Mouse (Mus musculus) heart, embryonic 14.5 days (tissue): Measurements from ENCODE around the gene Olfr314. TPM values are rescaled to one million over a fixed set of nuclear protein-coding genes. Genes with fewer than 3 reads are reported as not detected.
"Not testable (repeated sequence)": the region's sequence is repeated elsewhere in the genome, so short reads cannot be mapped to it uniquely, and the experiment has no call there.

Experiments
- ATAC-seq: fragments of 200-750 bp; cut with Nextera tagmentation; 2 replicates; pipeline ENCODE4 v1.8.0; 2017; ENCODE audit warnings: low read depth, moderate TSS enrichment; ENCODE audit not compliant: insufficient number of reproducible peaks, insufficient read depth, low FRiP score
- H3K27ac ChIP-seq, 2 experiments: fragments of 200-500 bp in 1 of 2; fragments of 300-500 bp in 1 of 2; sonication (generic) in 1 of 2; replicated peaks in 1 of 2; 2 replicates each; pipeline ENCODE4 v1.5.1; 2012 to 2014; ENCODE audit warnings: low read depth in 2 of 2, low read length in 2 of 2, control low read depth in 1 of 2, mild to moderate bottlenecking in 1 of 2, mixed read lengths in 1 of 2; ENCODE audit not compliant: control insufficient read depth in 1 of 2, insufficient read depth in 1 of 2
- H3K27me3 ChIP-seq: fragments of 300-500 bp; sonication (generic); 2 replicates; pipeline ENCODE4 v1.6.1; 2014; ENCODE audit warnings: mild to moderate bottlenecking, low read length, control low read depth; ENCODE audit not compliant: control insufficient read depth, insufficient read depth
- H3K36me3 ChIP-seq: fragments of 300-500 bp; sonication (generic); 2 replicates; pipeline ENCODE4 v1.6.1; 2014; ENCODE audit warnings: mild to moderate bottlenecking, control low read depth, low read length, mixed read lengths; ENCODE audit not compliant: control insufficient read depth, insufficient read depth
- H3K4me1 ChIP-seq, 2 experiments: fragments of 200-500 bp in 1 of 2; fragments of 300-500 bp in 1 of 2; sonication (generic) in 1 of 2; 2 replicates each; pipeline ENCODE4 v1.6.1; 2012 to 2014; ENCODE audit warnings: low read length in 2 of 2, control low read depth in 1 of 2, mixed read lengths in 1 of 2; ENCODE audit not compliant: control insufficient read depth in 2 of 2, insufficient read depth in 2 of 2
- H3K4me2 ChIP-seq: fragments of 300-500 bp; sonication (generic); 2 replicates; pipeline ENCODE4 v1.6.1; 2014; ENCODE audit warnings: mild to moderate bottlenecking, low read length
- H3K4me3 ChIP-seq, 2 experiments: fragments of 200-500 bp in 1 of 2; fragments of 300-500 bp in 1 of 2; sonication (generic) in 1 of 2; 2 replicates each; pipeline ENCODE4 v1.5.1; 2012 to 2014; ENCODE audit warnings: low read length in 2 of 2, mild to moderate bottlenecking in 2 of 2, control low read depth in 1 of 2, low read depth in 1 of 2, moderate library complexity in 1 of 2; ENCODE audit not compliant: control insufficient read depth in 1 of 2, insufficient read depth in 1 of 2
- H3K9ac ChIP-seq: fragments of 300-500 bp; sonication (generic); 2 replicates; pipeline ENCODE4 v1.6.1; 2014; ENCODE audit warnings: mild to moderate bottlenecking, low read length
- H3K9me3 ChIP-seq: fragments of 300-500 bp; sonication (generic); 2 replicates; pipeline ENCODE4 v1.6.1; 2016; ENCODE audit warnings: low read length, control low read depth; ENCODE audit not compliant: control insufficient read depth
- WGBS: fragments of 180-500 bp; shearing (Covaris S2); extraction: QIAGEN DNeasy Blood & Tissue Kit; methylation state at CpG from one replicate; pipeline ENCODE4 v1.1.7; 2014; 5-methylcytosine and 5-hydroxymethylcytosine counted together
- polyA plus RNA-seq: library from polyadenylated mRNA; unstranded; fragments of >200 nt; fragmentation: Nextera tagmentation; extraction: Ambion mirVana; gene quantifications from 2 replicates; pipeline ENCODE4 v1.2.1, GENCODE M21; 2014

The Olfr314 gene
- polyA plus RNA-seq, 1 experiment from 2014 or later = 0.07 TPM

DNA sequence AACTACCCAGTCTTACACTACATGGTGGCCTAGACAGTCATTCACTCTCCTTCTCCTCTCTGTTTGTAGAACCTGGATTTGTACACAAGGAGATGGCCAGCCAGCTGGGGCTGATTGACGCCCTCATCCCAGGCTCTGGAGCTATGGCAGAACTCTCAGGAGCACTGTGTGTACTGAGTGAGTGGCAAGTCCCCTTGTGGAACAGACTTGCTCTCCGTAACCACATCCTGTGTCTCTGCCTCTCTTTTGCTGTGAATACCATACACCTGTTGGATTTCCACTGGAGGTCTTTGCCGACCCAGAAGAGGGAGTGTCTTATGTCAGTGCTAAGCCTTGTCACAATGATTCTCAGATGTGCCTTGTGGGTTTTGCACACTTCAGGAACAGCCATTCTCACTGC, 49.8 kb downstream of the Olfr314 start:
- H3K9me3 ChIP-seq, H3K4me2 ChIP-seq, H3K27me3 ChIP-seq, ATAC-seq, H3K4me1 ChIP-seq, H3K36me3 ChIP-seq, H3K27ac ChIP-seq, H3K9ac ChIP-seq, H3K4me3 ChIP-seq: not testable (repeated sequence)
- WGBS = 75% methylated on average over 2 of the region's 3 CpGs

Other genes starting within 250 kb of the Olfr314 start
- not detected in 2 replicates for gene Olfr330, start 248.1 kb upstream of the Olfr314 start, polyA plus RNA-seq
- gene Olfr329-ps, start 236.5 kb upstream of the Olfr314 start, polyA plus RNA-seq = not detected in 2 replicates
- gene Olfr328, start 227.3 kb upstream of the Olfr314 start, polyA plus RNA-seq = not detected in 2 replicates
- gene Olfr224, start 212.4 kb upstream of the Olfr314 start, polyA plus RNA-seq = not detected in 2 replicates
- gene Olfr325, start 205.2 kb upstream of the Olfr314 start, polyA plus RNA-seq = not detected in 2 replicates
- gene Olfr324, start 187.8 kb upstream of the Olfr314 start, polyA plus RNA-seq = not detected in 2 replicates
- gene 2210407C18Rik, start 166.9 kb upstream of the Olfr314 start, polyA plus RNA-seq = not detected in 2 replicates
- gene Olfr323, start 152.5 kb upstream of the Olfr314 start, polyA plus RNA-seq = not detected in 2 replicates
- gene Trim58, start 142.5 kb upstream of the Olfr314 start, polyA plus RNA-seq = 0.15 TPM in 1 of 2 replicates, not detected in the other
- not detected in 2 replicates for gene Olfr322, start 124.2 kb upstream of the Olfr314 start, polyA plus RNA-seq
- gene Olfr320, start 101.9 kb upstream of the Olfr314 start, polyA plus RNA-seq = not detected in 2 replicates
- not detected in 2 replicates for gene Olfr319, start 83.8 kb upstream of the Olfr314 start, polyA plus RNA-seq
- not detected in 2 replicates for gene Olfr318, start 58.9 kb upstream of the Olfr314 start, polyA plus RNA-seq
- gene Olfr317, start 43.7 kb upstream of the Olfr314 start, polyA plus RNA-seq = not detected in 2 replicates
- not detected in 2 replicates for gene Olfr316, start 30.2 kb upstream of the Olfr314 start, polyA plus RNA-seq
- gene Olfr315, start 9.8 kb upstream of the Olfr314 start, polyA plus RNA-seq = not detected in 2 replicates
- 0.39 and 0.53 TPM in 2 replicates for gene Fam183b, start 19.0 kb downstream of the Olfr314 start, polyA plus RNA-seq
- gene Olfr313, start 32.0 kb downstream of the Olfr314 start, polyA plus RNA-seq = 0.08 and 0.19 TPM in 2 replicates
- 0.20 and 0.27 TPM in 2 replicates for gene Olfr312, start 46.3 kb downstream of the Olfr314 start, polyA plus RNA-seq
- gene Olfr311, start 56.3 kb downstream of the Olfr314 start, polyA plus RNA-seq = 0.27 and 0.45 TPM in 2 replicates
- gene Gm12258, start 64.2 kb downstream of the Olfr314 start, polyA plus RNA-seq = 4.6 and 5.5 TPM in 2 replicates
- 4.0 and 4.8 TPM in 2 replicates for gene 2810021J22Rik, start 84.3 kb downstream of the Olfr314 start, polyA plus RNA-seq
- gene Zfp39, start 121.3 kb downstream of the Olfr314 start, polyA plus RNA-seq = 5.3 and 6.0 TPM in 2 replicates
- 0.07 TPM in 1 of 2 replicates, not detected in the other for gene Btnl10, start 135.0 kb downstream of the Olfr314 start, polyA plus RNA-seq
- gene Rnf187, start 156.0 kb downstream of the Olfr314 start, polyA plus RNA-seq = 208 and 213 TPM in 2 replicates
- 8.9 and 16.0 TPM in 2 replicates for gene Hist3h2ba, start 166.0 kb downstream of the Olfr314 start, polyA plus RNA-seq
- 34.0 and 40.8 TPM in 2 replicates for gene Hist3h2a, start 171.7 kb downstream of the Olfr314 start, polyA plus RNA-seq
- gene Trim17, start 171.7 kb downstream of the Olfr314 start, polyA plus RNA-seq = 0.11 and 0.47 TPM in 2 replicates
- gene Trim11, start 195.1 kb downstream of the Olfr314 start, polyA plus RNA-seq = 33.4 and 36.1 TPM in 2 replicates